Mouse (Mus musculus): ENCODE data around the gene Tnfrsf8.
A peak's percentile ranks its signal among the peaks of the same experiment; 100 is the strongest.

The Tnfrsf8 gene

DNA sequence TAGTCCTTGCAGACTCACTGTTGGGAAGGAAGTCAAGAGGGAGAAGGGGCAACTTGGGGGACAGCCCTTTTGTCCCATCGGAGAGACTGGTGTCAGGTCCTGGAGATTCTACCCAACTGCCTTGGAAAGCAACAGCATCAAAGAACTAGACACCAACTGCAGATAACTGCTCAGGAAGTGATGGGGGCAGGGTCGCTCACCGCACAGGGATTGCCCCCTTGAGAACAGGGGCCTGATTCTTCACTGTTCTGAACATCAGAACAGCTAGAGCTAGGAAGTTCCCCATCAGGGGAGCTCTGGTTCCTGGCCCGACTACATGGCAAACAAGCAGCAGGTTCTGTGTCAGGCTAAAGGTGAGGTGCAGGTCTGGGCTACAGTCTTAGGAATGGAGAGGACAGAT is 48.5 kb downstream of the Tnfrsf8 start:
- DNase-seq: peak; percentile 59

DNA sequence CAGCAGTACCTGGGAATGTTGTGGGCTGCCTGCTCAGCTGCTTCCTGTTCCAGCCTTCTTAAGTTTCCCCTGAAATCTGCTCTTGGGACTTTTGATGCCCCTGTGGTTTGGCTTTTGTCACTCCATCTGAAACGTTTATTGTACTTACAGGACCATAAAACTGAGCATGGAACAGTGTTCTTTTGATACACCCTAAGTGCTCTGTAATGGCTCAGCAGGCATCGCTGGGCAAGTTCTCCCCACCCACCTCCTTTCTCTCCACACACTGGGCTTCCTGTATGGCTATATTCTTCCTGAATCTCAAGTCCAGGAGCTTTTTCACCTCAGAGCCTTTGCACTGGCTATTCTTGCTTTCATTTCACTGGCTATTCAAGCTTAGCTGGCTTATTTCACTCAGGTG is 50.2 kb downstream of the Tnfrsf8 start:
- DNase-seq: no peak

DNA sequence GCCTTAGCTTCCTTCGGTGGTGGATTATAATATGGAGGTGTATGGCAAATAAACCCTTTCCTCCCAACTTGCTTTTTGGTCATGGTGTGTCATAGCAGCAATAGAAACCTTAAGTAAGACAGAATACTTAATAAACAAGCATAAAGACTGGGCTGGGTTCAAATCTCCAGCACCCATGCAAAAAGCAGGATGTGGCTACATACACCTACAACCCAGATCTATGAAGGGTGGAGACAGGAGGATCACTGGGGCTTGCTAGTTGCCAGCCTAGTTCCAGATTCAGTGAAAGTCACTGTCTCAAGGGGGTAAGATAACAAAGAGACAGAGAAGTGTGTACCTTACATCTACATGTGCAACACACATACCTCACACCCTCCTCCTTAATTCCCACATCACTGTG is 51.4 kb downstream of the Tnfrsf8 start:
- no peak for DNase-seq

DNA sequence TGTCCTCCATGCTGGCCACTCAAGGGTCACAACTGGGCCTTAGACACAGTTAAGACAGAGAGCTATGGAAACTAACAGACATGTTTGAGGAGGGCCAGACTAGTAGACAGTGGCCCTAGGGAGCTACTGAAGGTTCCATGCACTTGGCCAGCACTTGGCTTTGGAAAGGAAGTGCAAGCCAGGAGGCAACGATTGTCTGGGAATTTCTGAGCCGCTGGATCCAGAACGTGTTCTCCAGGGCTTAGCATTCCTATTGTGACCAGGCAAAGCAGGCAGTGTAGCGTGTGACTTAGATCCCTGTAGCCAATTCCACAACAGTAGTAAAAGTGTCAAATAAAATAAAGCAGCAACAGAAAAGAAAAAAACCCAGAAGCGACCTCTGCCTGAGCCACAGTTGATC is 54.2 kb downstream of the Tnfrsf8 start:
- DNase-seq: no peak

DNA sequence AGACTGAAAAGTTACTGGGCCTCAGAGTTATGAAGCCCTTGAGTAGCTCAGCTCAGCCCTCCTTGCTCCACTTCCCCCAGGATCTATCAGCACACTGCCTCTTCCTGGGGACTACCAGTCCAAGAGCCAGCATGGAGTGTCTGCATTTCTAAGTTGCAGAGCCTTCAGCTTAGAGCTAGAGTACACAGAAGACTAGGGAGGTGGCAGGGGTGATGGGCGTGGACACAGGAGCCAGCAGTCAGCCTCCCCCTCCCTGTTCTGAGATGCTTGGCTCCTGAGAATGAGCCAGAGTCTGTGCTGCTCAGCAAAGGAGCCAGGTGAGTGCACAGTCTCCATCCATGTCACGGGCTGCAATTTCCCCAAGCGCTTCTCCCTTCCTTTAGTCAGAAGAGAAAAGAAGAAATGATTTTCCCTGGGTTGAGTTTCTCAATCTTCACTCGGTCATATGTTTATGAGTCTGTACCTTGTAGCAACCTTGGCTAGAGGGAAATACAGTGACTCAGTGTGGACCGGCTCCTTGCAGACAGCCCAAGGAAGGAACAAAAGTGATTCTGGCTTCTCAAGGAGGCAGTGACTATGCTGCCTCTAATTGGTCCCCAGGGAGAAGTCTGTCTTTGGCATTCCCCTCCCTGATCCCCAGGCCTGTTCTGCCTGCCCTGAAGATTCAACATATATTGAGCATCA is 57.1 kb downstream of the Tnfrsf8 start:
- DNase-seq: no peak

DNA sequence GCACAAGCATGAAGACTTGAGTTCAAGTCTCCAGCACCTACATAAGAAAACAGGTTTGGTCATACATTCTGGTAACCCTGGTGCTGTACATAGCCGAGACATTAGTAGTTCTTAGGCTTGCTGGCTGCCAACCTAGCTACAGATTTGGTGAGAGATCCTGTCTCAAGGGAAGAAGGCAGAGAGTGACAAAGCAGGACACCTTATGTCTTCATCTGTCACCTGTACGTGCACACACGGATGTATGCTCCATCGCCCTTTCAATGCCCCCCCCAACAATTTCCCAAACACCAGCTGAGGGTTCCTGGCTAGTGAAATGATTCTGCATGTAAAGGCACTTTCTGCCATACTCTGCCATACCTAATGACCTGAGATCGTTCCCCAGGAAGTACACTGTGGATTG is 58.8 kb downstream of the Tnfrsf8 start:
- no peak for DNase-seq

DNA sequence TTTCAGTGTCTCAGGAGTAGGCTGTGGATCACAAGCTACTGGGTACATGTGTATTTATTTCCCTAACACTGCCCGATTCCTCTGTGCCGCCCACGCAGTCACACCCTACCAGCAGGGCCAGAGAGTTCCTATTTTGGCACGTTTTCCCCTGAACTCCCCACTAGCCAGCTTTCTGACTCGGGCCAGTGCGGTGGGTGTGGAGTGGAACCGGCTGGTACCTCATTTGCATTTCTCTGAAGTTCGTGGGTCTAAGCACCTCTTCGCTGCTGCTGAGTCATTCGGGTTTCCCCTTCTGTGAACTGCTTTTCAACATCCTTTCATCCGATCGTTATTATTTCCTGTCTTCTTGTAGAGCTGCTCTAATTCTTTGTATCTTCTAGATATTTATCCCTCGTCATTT is 60.5 kb downstream of the Tnfrsf8 start:
- DNase-seq: peak; percentile 53

DNA sequence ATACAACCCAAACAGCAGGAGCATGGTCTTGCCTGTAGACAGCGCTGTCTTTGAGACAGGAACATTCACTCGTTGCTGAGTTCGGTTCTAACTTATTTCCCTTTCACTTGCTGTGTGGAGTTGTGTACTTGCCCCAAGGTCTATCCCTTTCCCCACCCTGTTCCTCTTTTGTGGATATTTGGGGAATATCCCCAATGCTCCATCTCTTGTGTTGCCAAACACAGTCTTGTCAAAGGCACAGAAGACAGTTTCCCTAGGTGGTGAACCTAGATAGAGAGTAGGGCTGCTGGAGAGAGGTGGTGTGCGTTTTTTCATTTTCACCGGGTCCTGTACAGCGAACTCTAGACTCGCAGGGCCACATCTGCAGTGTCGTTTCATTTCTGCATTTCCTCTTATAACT is 62.4 kb downstream of the Tnfrsf8 start:
- no peak for DNase-seq

DNA sequence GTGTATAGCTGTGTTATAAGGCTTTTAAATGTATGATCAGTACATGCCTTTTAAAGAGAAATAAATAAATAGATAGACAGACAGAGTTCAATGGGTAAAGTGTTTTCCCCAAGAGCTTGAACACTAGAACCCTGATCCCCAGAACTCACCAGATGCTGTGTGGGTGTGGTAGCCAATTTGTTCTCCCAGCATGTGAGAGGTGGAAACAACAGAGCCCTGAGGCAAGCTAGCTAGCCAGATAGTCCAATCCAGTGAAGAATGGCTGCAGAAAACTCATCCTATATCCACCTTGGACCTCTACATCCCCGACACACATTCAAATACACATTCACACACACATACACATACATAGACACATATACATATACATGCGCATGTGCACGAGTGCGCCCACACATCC is 63.4 kb downstream of the Tnfrsf8 start:
- no peak for DNase-seq

DNA sequence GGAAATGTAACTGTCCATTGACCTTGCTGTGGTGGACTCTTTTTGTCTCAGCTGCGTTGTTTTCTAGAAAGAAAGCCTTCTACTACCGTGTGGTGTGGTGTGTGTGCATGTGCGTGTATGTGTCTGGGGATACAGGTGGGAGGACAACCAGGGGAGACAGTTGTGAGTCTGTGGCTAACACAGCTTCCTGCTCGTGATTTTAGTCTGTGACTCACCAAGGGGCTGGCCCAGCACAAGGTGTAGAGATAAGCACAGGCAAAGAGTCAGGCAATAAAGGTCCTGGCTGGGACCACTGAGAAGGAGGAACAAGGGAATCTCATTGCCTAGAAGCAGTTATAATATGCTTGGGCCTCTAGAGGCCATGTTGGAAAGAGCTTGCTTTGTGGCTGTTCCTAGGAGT is 65.0 kb downstream of the Tnfrsf8 start:
- DNase-seq: peak; percentile 39

DNA sequence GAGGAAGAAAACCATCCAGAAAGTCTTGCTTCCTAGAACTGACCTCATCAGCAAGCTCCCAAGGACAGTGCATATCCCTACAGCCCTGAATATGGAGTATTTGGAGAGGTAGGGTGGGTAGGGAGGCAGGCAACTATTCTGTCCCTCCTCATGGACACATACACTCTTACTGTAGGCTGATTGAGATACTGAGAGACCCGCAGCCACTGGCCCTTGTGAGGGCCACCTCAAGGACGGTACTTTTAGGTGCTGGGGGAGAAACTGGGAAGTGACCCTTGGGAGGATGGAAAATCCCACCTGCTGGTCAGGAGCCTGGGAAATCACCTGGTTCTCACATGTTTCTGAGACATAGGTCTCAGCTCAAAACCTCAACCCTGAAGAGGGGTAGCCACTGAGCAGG is 67.4 kb downstream of the Tnfrsf8 start:
- DNase-seq: no peak

DNA sequence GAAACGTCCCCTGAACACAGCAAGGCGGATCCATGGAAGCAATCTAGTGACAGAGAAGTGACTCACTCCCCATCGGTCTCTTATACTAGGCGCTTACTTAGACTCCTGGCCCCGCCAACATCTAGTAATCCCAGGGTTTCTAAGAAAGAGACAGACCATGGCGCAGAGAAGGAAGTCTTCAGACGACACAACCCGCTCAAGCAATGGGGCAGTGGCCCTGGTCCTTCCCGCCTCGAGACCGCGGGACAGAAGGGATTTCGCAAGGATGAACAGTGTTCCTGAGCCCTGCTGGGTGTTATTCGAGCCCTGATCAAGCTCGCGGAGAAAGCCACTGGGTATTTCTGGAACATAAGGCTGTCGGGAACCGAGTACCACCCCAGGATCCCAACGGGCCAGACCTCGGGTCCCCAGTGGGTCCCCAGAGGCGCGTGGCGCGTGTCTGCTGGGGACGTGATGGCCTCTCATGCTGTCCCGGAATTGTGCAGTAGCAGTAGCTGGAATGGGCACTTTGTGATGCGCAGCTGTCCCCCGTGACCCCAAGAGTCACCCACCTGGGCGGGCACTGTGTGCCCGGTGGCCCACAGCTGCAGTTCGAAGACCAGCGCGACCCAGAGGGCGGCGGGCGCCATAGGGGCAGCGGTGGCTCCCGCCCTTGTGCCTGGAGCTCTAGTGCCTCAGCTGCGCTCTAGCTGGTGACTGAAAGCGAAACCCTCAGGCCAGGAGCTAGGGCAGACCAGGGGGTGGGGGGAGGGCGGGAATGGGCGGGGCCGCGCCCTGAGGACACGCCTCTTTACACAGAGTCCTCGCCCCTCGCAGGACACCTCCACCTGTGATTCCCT is 68.6 kb downstream of the Tnfrsf8 start, which contains the start of gene Tnfrsf1b:
Gene Tnfrsf1b, minus strand, starts transcription at position 698 of the 839 bp plus-strand sequence.
- peak; percentile 65 for DNase-seq

DNA sequence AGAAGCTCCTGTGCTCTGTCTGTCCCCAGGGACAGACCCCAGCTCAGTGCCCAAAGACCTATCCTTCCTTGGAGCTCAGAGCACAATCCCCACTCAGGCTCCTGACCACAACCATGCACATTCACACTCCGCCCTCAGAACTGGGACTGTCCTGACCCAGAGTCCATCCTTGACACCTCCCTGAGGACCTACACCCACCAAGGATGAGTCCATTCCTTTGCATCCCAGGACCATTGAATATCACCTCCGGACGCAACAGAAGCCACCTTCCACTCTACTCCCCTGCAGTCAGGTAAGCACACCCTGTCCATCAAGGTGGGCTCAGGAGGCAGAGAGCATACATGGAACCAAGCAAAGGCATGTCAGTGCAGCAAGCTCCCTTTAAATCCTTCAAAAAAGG is 69.4 kb downstream of the Tnfrsf8 start:
- DNase-seq: no peak

DNA sequence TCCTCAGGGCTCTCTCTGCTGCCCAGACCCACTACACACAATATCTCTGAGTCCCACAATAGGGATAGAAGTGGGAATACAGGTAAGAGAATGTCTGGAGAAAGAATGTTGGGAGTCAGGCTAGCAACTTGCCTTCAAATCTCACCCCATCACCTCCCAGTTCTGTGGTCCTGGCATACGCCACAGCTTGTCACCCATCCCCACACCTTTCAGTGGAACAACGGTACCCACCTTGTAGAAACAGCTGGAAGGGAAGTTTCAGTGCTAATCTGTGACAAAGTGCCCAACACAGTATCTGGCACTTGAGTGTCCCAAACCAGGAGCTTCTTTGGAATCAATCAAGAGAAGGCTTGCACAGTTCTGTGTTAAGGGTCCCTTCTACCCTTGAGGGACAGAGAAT is 70.3 kb downstream of the Tnfrsf8 start:
- no peak for DNase-seq

DNA sequence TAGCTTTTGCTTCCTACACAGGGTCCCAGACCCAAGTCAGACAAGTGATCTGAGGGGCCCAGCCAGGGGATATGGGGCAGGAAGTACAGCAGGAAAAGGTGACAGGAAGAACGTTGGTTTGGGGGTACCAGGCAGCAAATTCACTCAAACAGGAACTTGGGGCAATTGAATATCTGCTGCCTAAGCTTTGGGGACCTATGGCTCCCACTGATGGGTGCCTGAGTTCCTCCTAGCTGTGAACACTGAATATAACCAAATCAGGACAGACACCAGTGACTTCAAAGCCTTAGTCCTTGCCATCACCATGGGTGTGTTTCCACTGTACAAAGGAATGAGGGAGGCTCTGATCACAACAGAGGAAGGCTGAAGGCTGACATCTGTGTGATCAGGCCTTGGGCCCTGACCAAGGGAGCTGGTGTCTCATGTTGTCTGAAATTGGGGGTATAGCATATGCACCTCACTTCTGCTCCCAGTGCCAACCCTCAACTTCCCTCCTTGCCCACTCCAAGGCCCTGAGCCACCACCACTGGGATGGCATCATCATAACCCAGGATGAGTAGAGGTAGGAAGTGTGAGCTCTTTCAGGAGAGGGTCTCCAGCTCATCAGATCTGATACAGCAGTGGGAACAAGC is 72.1 kb downstream of the Tnfrsf8 start:
- peak; percentile 49 for DNase-seq

DNA sequence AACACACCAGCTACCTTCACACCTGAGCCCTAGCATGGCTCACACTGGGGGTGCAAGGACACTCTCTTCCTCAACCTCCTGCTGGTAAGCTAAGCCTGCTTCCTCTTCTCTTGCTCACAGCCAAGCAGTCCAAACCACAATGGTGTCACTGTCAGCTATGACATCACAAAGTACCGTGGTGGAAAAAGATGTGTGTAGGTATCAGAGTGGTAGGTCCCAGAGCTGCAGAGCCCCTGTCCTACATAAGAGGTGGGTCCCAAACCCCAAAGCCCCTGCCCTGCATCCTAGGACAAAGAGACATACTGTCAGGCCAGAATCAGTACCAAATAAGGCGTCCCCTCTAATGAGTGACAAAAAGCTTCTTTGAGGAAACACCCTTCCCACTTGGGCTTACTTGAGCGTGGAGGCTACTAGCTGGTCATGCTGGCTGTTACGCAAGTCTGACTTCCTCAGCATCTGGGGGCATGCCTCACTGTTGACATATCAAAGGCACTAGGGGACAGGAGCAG is 74.2 kb downstream of the Tnfrsf8 start:
- DNase-seq: peak; percentile 53

DNA sequence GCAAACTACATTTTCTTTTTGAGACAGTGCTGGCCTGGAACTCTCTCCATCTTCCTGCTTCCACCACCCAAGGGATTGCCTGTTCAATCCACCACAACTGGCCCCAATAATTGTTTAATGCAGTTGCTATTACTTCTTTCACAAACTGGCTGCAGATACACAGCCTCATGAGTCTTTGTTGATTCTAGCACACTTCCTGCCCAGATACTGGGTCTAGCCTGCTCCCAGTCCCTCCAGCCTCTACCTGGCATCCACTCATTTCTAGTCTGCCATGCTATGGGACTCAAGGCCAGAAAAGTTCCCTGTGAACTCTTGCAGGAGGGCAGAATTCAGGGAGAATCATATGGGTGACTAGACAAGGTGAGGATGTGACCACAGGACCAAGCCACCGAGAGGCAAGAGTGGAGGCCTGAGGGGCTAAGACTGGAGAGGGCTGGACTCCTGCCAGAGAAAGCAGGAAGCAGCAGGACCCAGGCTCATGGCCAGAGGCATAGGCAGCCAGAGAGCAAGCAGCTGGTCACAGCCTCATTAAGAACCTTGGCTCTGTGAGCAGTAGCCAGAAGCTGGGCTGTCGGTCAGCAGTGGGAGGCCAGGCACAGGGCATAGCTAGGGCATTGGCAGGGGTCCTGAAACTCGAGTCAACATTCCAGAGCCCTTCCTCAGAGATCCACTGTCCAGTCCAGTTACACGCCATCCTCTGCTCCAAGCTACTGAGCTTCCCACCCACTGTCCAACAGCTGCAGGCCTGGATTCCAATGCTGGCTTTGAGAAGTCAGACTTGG is 75.7 kb downstream of the Tnfrsf8 start:
- no peak for DNase-seq

DNA sequence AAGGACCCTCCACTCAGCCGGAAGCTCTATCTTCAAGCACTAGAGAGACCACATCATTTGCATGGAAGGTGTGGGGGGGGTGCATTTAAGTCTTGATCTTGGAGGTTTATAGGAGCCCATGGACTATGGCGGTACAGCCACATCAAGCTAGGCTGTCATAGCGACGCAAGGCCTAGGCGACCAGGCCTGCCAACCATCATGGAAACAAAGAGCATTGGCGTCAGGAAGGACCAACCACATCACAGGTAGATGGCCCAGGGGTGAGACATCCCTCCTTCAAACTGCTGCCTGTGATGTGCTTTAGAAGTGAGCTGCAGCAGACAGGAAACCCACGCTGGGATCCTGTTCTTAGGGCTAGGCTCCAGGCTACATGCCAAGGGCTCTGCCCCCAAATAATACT is 78.9 kb downstream of the Tnfrsf8 start:
- peak; percentile 52 for DNase-seq

DNA sequence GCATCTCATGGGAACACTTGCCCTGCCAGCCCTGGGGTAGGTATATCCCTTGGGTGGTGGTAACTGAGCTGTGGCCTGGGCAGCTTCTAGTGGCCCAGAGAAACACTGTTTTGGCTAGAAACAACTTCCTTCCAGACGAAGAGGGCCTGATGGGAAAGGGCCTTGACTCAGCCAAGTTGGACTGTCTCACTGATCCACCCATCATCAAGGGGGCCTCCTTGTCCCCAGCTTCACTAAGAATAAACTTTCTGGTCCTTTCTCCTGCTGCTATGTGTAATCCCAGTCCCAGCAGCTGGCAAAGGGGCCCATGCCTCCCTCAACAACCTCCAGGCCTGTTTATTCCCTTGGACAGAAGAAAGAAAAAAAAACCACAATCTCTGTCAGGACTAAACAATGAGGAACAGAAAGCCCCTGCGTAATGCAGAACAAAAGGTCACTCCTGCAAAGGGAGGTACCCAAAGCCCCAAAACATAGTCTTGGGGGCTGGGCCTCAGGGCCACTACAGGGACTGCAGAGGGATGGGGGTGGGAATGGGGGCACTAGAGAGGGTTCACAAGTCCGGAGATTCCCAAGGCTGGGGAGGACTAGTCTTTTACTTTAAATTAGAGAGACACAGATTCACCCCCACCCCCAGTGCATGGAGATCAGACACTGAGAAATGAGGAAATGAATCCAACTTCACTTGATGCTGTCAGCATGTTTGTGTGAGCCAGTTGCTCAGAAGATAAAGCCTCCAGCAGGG is 81.3 kb downstream of the Tnfrsf8 start:
- DNase-seq: no peak

DNA sequence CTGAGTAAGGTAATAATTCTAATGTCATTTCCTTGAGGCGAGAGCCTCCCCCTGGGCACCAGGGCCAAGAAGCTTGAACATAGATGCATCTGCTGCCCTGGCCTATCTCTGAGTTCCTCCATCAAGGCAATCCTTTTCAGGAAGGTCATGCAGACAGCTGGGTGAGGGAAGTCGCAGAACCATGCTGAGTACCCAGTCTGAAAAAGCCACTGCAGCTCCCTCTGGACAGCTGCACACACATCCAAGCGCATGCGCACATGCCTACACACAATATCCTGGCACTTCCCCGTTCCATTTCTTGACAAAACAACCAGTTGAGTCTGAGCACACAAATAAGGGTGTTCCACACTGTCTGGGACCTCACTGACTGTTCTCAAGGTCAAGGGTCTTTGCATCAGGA is 83.2 kb downstream of the Tnfrsf8 start:
- DNase-seq: no peak

DNA sequence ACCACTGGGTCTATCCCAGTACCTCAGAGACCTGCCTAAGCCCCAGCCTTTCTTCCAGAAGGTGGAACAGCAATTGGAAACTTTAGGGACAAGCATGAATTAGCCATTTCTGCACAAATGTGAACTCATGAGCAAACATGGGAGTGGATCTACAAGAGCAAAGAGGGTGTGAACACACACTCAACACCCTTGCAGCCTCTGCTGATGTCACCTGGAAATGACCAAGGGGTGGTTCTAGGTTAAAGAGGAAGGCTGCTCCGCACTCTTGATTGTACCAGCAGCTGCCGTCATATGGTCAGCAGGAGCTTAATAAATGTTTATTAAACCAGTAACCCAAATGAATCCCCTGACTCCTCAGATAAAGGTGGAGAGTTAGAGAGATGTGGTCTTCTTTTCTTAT is 84.3 kb downstream of the Tnfrsf8 start:
- no peak for DNase-seq

DNA sequence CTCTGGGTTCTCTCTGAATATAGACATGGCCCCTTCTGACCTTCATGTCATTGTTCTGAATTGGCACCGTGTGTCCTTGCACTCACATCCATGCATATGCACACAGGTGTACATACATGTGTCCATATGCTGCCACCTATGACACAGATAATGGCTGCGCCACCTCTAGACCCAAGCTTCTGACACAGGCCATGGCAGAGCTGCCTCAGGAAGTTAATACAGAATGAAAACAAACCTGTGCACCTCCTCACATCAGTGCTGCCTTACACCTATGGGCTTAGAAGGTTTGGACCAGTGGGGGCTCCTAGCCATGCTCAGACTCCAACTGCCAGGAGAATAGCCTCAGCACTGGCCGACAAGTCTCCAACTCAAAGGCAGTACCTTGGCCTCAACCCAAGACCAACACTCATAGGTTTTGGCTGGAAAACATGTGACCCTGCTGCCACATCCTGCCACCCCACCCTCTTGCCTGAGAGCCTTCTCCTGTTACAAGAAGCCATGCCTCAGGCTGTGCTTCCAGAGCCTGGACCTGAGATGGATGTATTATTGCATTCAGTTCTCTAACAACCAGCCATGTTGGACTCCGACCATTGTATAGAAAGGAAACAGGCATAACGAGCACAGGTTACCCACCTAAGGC is 85.3 kb downstream of the Tnfrsf8 start:
- DNase-seq: peak; percentile 47
